Mouse (Mus musculus): ENCODE results near the gene 4930432M17Rik. TPM values are rescaled to one million over a fixed set of nuclear protein-coding genes. Genes with fewer than 3 reads are reported as not detected.

Gene 4930432M17Rik
- polyA plus RNA-seq, 1 experiment from 2014 or later, result not detected

DNA sequence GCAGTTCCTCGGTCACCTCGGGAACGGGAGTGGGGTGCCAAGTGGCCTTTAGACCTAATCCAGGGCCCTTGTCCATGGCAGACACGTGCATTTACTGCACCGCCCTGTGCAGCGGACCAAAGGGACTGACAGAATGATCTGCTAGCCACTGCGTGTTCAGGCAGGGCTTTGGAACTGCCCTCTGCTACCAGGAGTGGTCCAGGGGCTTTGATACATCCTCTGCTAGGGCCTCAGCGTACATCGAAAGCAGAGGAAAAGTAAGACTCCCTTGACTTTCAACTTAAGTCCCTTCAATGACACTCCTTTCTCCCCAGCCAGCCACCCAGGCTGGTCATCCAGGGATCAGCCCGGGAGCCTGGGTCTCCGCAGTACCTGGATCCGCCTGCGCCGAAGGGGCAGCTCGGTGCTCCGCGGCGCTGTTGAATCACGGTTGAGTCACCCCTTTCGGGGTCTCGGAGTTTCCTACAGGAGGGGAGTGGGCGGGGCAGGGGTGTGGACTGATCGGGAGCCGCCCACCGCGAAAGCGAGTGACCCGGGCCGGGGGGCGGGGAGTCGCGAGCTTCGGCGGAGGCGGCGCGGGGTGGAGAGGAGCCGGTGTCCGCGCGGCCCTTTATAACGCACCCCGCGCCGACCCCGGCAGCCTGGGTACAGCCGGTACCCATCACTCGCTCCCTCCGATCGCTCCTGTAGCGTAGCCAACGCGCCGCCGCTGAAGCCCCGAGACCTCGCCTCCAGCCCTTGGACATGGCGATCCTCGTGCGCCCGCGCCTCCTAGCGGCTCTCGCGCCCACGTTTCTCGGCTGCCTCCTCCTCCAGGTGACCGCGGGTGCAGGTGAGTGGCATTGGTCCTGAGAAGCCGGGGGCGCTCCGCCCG is 52.6 kb downstream of the 4930432M17Rik start, which contains the start of gene F3:
Gene F3 (plus strand): TSS at position 567 of the 874 bp plus-strand sequence.
- Histone ChIP-seq H3K27ac (no peak within 1 kb of the TSS), H3K27me3 (peaks cover 12% of the 10 kb centered on the region; the same call in 1 of the 2 replicates), H3K9me3 (no peaks in the 10 kb centered on the region), H3K9ac (peak within 1 kb of the TSS; percentile 52), H3K4me1 (peaks cover 22% of the 10 kb centered on the region), H3K4me3 (peak within 1 kb of the TSS; percentile 65), H3K4me2 (replicated peaks) (peak within 1 kb of the TSS; percentile 87), H3K36me3 (no peaks in the 10 kb centered on the region)
- ATAC-seq (ENCODE audit: insufficient number of reproducible peaks, insufficient read depth, low FRiP score, low TSS enrichment), result peak; percentile 89
- WGBS, result under 1% methylated on average over 63 of the region's 73 CpGs

DNA sequence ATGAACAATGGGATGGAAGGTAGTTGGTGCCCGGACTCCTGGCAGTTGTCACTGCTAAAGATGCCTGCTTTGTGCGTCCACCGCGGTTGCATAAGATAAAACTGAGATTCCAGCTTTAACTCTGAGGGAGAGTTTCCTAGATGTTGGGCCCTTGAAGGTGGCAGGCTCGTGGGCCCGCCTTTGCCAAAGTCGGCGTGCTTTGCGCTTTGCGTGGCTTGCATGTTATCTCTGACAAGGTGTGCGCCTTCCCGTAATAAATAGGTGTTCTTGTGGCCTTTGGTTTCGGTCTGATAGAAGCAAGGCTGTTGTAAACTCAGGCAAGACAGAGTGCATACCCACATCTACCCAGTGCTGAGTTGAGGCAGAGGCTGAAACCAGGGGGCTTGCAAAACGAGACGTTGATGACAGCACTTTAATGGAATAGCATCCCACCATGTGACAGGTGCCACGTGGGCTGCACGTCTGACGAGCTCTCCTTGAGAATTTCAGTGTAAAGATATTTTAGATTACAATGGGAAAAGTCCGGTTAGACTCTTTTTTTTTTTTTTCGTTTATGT is 53.5 kb downstream of the 4930432M17Rik start:
- Histone ChIP-seq H3K36me3 (no peaks in the 10 kb centered on the region), H3K9me3 (no peaks in the 10 kb centered on the region), H3K27me3 (peaks cover 12% of the 10 kb centered on the region; the same call in 1 of the 2 replicates), H3K4me2 (replicated peaks) (peak overlapping the region; percentile 87), H3K27ac (no peak overlapping the region), H3K4me1 (peaks cover 22% of the 10 kb centered on the region), H3K4me3 (peak overlapping the region; percentile 65), H3K9ac (peak overlapping the region; percentile 52; the same call in 1 of the 2 replicates)
- WGBS, result 5% methylated on average over 20 of the region's 20 CpGs
- no peak for ATAC-seq (ENCODE audit: insufficient number of reproducible peaks, insufficient read depth, low FRiP score, low TSS enrichment)

DNA sequence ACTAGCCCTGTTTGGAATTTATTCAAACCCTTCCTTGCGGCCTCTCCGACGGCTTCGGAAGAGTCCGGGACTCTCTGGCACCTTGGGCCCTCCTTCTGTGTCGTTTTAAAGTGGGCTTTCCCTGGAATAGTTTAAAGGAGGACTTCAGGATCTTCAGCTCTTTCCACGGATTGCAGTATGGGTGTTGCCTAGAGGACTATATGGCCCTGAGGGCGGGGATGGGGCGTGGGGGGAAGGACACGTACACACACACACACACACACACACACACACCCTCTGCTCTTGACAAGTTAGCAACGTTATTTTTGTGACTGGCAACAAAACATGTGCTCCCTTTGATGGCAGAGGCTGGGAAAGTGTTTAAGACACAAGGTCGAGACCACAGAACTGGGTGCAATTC is 54.0 kb downstream of the 4930432M17Rik start:
- no peak for ATAC-seq (ENCODE audit: insufficient number of reproducible peaks, insufficient read depth, low FRiP score, low TSS enrichment)
- Histone ChIP-seq H3K4me3 (peak overlapping the region; percentile 65), H3K27ac (no peak overlapping the region), H3K9ac (peak overlapping the region; percentile 20; the same call in 1 of the 2 replicates), H3K27me3 (peaks cover 12% of the 10 kb centered on the region; the same call in 1 of the 2 replicates), H3K9me3 (no peaks in the 10 kb centered on the region), H3K36me3 (no peaks in the 10 kb centered on the region), H3K4me1 (peaks cover 22% of the 10 kb centered on the region), H3K4me2 (replicated peaks) (peak overlapping the region; percentile 87)
- WGBS, result 34% methylated on average over 12 of the region's 12 CpGs

DNA sequence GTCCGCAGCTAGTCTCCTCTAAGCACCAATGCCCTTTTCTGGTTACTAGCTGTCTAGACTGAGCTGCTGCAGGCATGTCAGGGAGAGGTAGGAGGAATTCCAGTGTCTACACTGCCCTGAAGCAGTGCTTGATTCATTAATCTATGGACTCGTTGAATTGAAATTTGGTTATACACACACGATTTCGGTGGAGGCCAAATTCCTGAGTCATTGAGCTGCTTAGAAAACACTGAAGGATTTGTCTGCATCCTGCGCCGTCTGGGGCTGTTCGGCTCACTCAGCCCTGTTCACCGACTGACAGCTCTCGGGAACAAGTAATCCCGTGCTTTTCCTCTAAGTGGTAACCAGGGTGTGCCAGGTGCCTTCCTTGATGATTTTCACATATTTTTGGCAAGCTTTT is 55.1 kb downstream of the 4930432M17Rik start:
- Histone ChIP-seq H3K4me2 (replicated peaks) (peak overlapping the region; percentile 87; the same call in 1 of the 2 replicates), H3K4me1 (peaks cover 22% of the 10 kb centered on the region), H3K9me3 (no peaks in the 10 kb centered on the region), H3K9ac (no peak overlapping the region), H3K27me3 (peaks cover 12% of the 10 kb centered on the region; the same call in 1 of the 2 replicates), H3K27ac (no peak overlapping the region), H3K4me3 (no peak overlapping the region), H3K36me3 (no peaks in the 10 kb centered on the region)
- ATAC-seq (ENCODE audit: insufficient number of reproducible peaks, insufficient read depth, low FRiP score, low TSS enrichment), result no peak
- WGBS, result 77% methylated on average over 10 of the region's 10 CpGs

DNA sequence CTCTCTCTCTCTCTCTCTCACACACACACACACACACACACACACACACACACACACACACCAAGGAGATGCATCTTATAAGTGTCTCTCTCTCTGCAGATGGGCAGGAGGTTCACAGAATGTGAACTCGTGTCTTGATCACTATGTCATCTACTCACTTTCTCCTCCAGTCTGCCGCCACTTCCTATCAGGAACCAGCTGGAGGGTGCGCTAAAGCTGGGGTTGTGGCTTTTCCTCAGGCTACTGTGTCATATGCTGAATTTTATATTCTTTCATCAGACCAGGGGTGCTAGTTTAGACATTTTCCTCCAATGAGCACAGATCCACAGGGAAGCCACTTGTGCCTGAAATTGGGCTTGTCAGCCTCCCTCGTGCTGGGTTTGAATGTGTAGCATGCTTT is 59.1 kb downstream of the 4930432M17Rik start:
- no peak overlapping the region for H3K4me2 ChIP-seq (replicated peaks)
- no peak for ATAC-seq (ENCODE audit: insufficient number of reproducible peaks, insufficient read depth, low FRiP score, low TSS enrichment)
- H3K9me3 ChIP-seq, result no peaks in the 10 kb centered on the region
- 0 out of 2 replicates have a peak, but pooled peaks cover under 1% of the 10 kb centered on the region for H3K27me3 ChIP-seq
- peaks cover 10% of the 10 kb centered on the region; the same call in 1 of the 2 replicates for H3K36me3 ChIP-seq
- H3K4me3 ChIP-seq, result no peak overlapping the region
- 0 out of 2 replicates have a peak, but pooled peaks cover 4% of the 10 kb centered on the region for H3K4me1 ChIP-seq
- no peak overlapping the region for H3K9ac ChIP-seq
- no peak overlapping the region for H3K27ac ChIP-seq
- 82% methylated on average over 4 of the region's 4 CpGs for WGBS

Other genes with a start within 250 kb of the 4930432M17Rik start
- gene Cnn3, start 244.3 kb upstream of the 4930432M17Rik start, polyA plus RNA-seq (2016; fragmentation: Nextera tagmentation; extraction: Ambion mirVana), result 896 and 941 TPM in 2 replicates
- 1.5 and 1.6 TPM in 2 replicates for gene Slc44a3, start 138.4 kb upstream of the 4930432M17Rik start, polyA plus RNA-seq (2016; fragmentation: Nextera tagmentation; extraction: Ambion mirVana)
- gene F3, start 52.8 kb downstream of the 4930432M17Rik start, polyA plus RNA-seq (2016; fragmentation: Nextera tagmentation; extraction: Ambion mirVana), result 15.2 and 15.3 TPM in 2 replicates
- 64.2 and 65.5 TPM in 2 replicates for gene Abcd3, start 144.5 kb downstream of the 4930432M17Rik start, polyA plus RNA-seq (2016; fragmentation: Nextera tagmentation; extraction: Ambion mirVana)